In the genomic region with DNA sequence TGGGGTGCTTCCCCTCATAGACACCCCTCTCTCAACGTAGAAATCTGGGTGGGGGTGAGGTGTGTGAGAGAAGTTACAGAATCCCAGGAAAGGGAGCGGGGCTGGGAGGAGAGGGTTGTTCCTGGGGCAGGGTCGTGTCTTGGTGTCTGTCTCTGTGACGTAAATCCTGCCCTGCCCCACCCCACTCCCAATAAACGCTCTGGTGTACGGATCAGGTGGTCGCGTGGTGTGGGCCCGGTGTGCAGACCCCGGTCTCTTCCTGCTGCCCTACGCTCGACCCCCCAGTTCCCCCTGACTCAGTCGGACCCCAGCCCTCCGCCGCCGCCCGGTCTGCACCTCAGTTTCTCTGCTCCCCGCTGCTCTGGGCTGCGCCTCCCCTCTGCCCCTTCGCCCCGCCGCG, we compare ENCODE assay signal across 11 mouse cellular contexts. TPM values are rescaled to one million over a fixed set of nuclear protein-coding genes. Genes with fewer than 3 reads are reported as not detected.
DNase-seq lines count a peak whose midpoint lies in the region; ATAC-seq and TF ChIP-seq lines count a peak whose summit lies in the region.
"Had no signal": no experiment of that assay in that cellular context is flagged by ENCODE, and none has a peak within 500 bp of the region (broad histone marks: within the 10 kb centered on the region; RNA-seq: fewer than 3 reads in every experiment).

No protein-coding gene starts in this region.

- TF ChIP-seq CTCF in thymus, adult 2 months (IDR thresholded peaks at IDR 0.05; ENCODE audit: borderline replicate concordance, control insufficient read depth, extremely low read depth, insufficient read depth, low read length, poor library complexity) = no peak

- no peak for ATAC-seq in kidney, embryonic 14.5 days (ENCODE audit: low FRiP score, low TSS enrichment)
- ATAC-seq in embryonic facial prominence, embryonic 14.5 days (ENCODE audit: low read depth) = no peak
- ATAC-seq in hindbrain, embryonic 14.5 days (ENCODE audit: low FRiP score) = no peak
- no peak for ATAC-seq in midbrain, embryonic 16.5 days

- no peaks in the 10 kb centered on the region for H3K36me3 ChIP-seq in kidney, embryonic 14.5 days (ENCODE audit: control insufficient read depth, insufficient read depth, low read length)
- no peaks in the 10 kb centered on the region for H3K36me3 ChIP-seq in embryonic facial prominence, embryonic 14.5 days (ENCODE audit: control insufficient read depth, insufficient read depth, low read length)
- no peaks in the 10 kb centered on the region for H3K36me3 ChIP-seq in hindbrain, embryonic 14.5 days (replicated peaks; ENCODE audit: control insufficient read depth, insufficient read depth)
- no peaks in the 10 kb centered on the region for H3K36me3 ChIP-seq in midbrain, embryonic 16.5 days (ENCODE audit: control insufficient read depth, insufficient read depth, low read length)
- H3K36me3 ChIP-seq in thymus, adult 2 months (ENCODE audit: control insufficient read depth, insufficient read depth, low read length) = no peaks in the 10 kb centered on the region

- TF ChIP-seq POLR2A in thymus, adult 2 months (IDR thresholded peaks at IDR 0.05; ENCODE audit: control insufficient read depth, extremely low read depth, insufficient read depth, low read length, poor library complexity) = no peak

- no peak for DNase-seq in kidney, postnatal 4 days
- no peak for DNase-seq in embryonic facial prominence, embryonic 14.5 days (ENCODE audit: low spot score)
- no peak for DNase-seq in hindbrain, embryonic 14.5 days (ENCODE audit: low spot score)
- no peak for DNase-seq in urinary bladder, adult 18-20 months (ENCODE audit: low spot score in 2 of 2)
- no peak for DNase-seq in right cerebral cortex, postnatal 36 days (ENCODE audit: low spot score in 2 of 2)
- no peak for DNase-seq in thymus, adult 2 months
- DNase-seq: heart, postnatal 10 days had no signal

- H3K27ac ChIP-seq in kidney, embryonic 14.5 days (ENCODE audit: low read depth, low read length) = no peak overlapping the region
- no peak overlapping the region for H3K27ac ChIP-seq in embryonic facial prominence, embryonic 14.5 days (replicated peaks; ENCODE audit: low read depth, low read length)
- no peak overlapping the region for H3K27ac ChIP-seq in hindbrain, embryonic 14.5 days
- no peak overlapping the region for H3K27ac ChIP-seq in midbrain, embryonic 16.5 days (ENCODE audit: low read length)
- no peak overlapping the region for H3K27ac ChIP-seq in thymus, adult 2 months (ENCODE audit: control insufficient read depth, insufficient read depth, low read length)

- peaks cover 75% of the 10 kb centered on the region for H3K27me3 ChIP-seq in kidney, embryonic 14.5 days (ENCODE audit: control insufficient read depth, insufficient read depth, low read length)
- peaks cover 71% of the 10 kb centered on the region for H3K27me3 ChIP-seq in embryonic facial prominence, embryonic 14.5 days (replicated peaks; ENCODE audit: control insufficient read depth, insufficient read depth, low read length)
- H3K27me3 ChIP-seq in hindbrain, embryonic 14.5 days (ENCODE audit: control insufficient read depth, insufficient read depth, low read length) = peaks cover 83% of the 10 kb centered on the region
- peaks cover 69% of the 10 kb centered on the region for H3K27me3 ChIP-seq in midbrain, embryonic 16.5 days (ENCODE audit: control insufficient read depth, insufficient read depth, low read depth, low read length)
- peaks cover 35% of the 10 kb centered on the region for H3K27me3 ChIP-seq in thymus, adult 2 months (ENCODE audit: control insufficient read depth, insufficient read depth, low read length)

- H3K9me3 ChIP-seq in kidney, embryonic 14.5 days (ENCODE audit: control insufficient read depth, low read length) = no peaks in the 10 kb centered on the region; the same call in 1 of the 2 replicates
- no peaks in the 10 kb centered on the region for H3K9me3 ChIP-seq in embryonic facial prominence, embryonic 14.5 days (ENCODE audit: control insufficient read depth, low read length)
- no peaks in the 10 kb centered on the region for H3K9me3 ChIP-seq in hindbrain, embryonic 14.5 days (ENCODE audit: control insufficient read depth, low read length)
- no peaks in the 10 kb centered on the region for H3K9me3 ChIP-seq in midbrain, embryonic 16.5 days (replicated peaks; ENCODE audit: control insufficient read depth, low read length, poor library complexity, severe bottlenecking)

- H3K4me1 ChIP-seq in kidney, embryonic 14.5 days (ENCODE audit: control insufficient read depth, insufficient read depth, low read length) = peaks cover 5% of the 10 kb centered on the region; the same call in 1 of the 2 replicates
- no peaks in the 10 kb centered on the region for H3K4me1 ChIP-seq in embryonic facial prominence, embryonic 14.5 days (ENCODE audit: control insufficient read depth, insufficient read depth, low read length)
- H3K4me1 ChIP-seq in hindbrain, embryonic 14.5 days (replicated peaks; ENCODE audit: control insufficient read depth, insufficient read depth, low read length) = 0 out of 2 replicates have a peak, but pooled peaks cover 9% of the 10 kb centered on the region
- peaks cover 5% of the 10 kb centered on the region for H3K4me1 ChIP-seq in midbrain, embryonic 16.5 days (ENCODE audit: control insufficient read depth, insufficient read depth, low read length)
- no peaks in the 10 kb centered on the region for H3K4me1 ChIP-seq in thymus, adult 2 months (replicated peaks; ENCODE audit: control insufficient read depth, insufficient read depth, low read length)

- H3K9ac ChIP-seq in kidney, embryonic 14.5 days (ENCODE audit: low read depth, low read length) = 0 out of 2 replicates have a peak overlapping the region, but pooled peaks have one; percentile 7
- H3K9ac ChIP-seq in embryonic facial prominence, embryonic 14.5 days (ENCODE audit: low read depth, low read length) = peak overlapping the region; percentile 40; the same call in 1 of the 2 replicates
- no peak overlapping the region for H3K9ac ChIP-seq in hindbrain, embryonic 14.5 days
- H3K9ac ChIP-seq in midbrain, embryonic 16.5 days (ENCODE audit: low read depth, low read length) = no peak overlapping the region

- H3K4me2 ChIP-seq in kidney, embryonic 14.5 days (replicated peaks; ENCODE audit: low read depth, low read length) = peak overlapping the region; percentile 26
- H3K4me2 ChIP-seq in embryonic facial prominence, embryonic 14.5 days (ENCODE audit: low read depth, low read length) = peak overlapping the region; percentile 42
- H3K4me2 ChIP-seq in hindbrain, embryonic 14.5 days (replicated peaks) = peak overlapping the region; percentile 24
- H3K4me2 ChIP-seq in midbrain, embryonic 16.5 days (ENCODE audit: low read length) = peak overlapping the region; percentile 40

- H3K4me3 ChIP-seq in kidney, embryonic 14.5 days (ENCODE audit: low read length) = peak overlapping the region; percentile 21
- peak overlapping the region; percentile 13 for H3K4me3 ChIP-seq in embryonic facial prominence, embryonic 14.5 days (ENCODE audit: low read depth, low read length)
- H3K4me3 ChIP-seq in hindbrain, embryonic 14.5 days (replicated peaks; ENCODE audit: low read length) = no peak overlapping the region
- H3K4me3 ChIP-seq in midbrain, embryonic 16.5 days (ENCODE audit: low read depth, low read length) = peak overlapping the region; percentile 17
- no peak overlapping the region for H3K4me3 ChIP-seq in thymus, adult 2 months (ENCODE audit: control insufficient read depth, insufficient read depth, low read length)

- 3% methylated on average over 19 of the region's 23 CpGs for WGBS in kidney, embryonic 14.5 days
- 2% methylated on average over 20 of the region's 23 CpGs for WGBS in embryonic facial prominence, embryonic 14.5 days
- WGBS in hindbrain, embryonic 14.5 days = under 1% methylated on average over 23 of the region's 23 CpGs
- 3% methylated on average over 23 of the region's 23 CpGs for WGBS in midbrain, embryonic 16.5 days
- 11% methylated on average over 23 of the region's 23 CpGs for WGBS in thymus, adult 2 months

RNA-seq across cellular contexts. Expression of a gene that starts 3.4 kb away (rescaled TPM):
- not detected in 2 replicates for polyA plus RNA-seq in kidney, embryonic 14.5 days (2014; fragmentation: Nextera tagmentation; extraction: Ambion mirVana)
- 5.8 and 6.1 TPM in 2 replicates for polyA plus RNA-seq in embryonic facial prominence, embryonic 14.5 days (2014; fragmentation: Nextera tagmentation; extraction: Ambion mirVana)
- not detected in 2 replicates for polyA plus RNA-seq in hindbrain, embryonic 14.5 days (2014; fragmentation: Nextera tagmentation; extraction: Ambion mirVana)
- not detected in 2 replicates for polyA plus RNA-seq in midbrain, embryonic 16.5 days (2015; fragmentation: Nextera tagmentation; extraction: Ambion mirVana)
- 0.09 and 0.11 TPM in 2 replicates for polyA plus RNA-seq in thymus, adult 2 months (2012; rRNA removed)
- polyA plus RNA-seq: liver, adult 2 months; urinary bladder, adult 2 months had no signal

RNA-seq across cellular contexts. Expression of a gene that starts 4.9 kb away (rescaled TPM):
- polyA plus RNA-seq in kidney, embryonic 14.5 days (2014; fragmentation: Nextera tagmentation; extraction: Ambion mirVana) = not detected in 2 replicates
- polyA plus RNA-seq in embryonic facial prominence, embryonic 14.5 days (2014; fragmentation: Nextera tagmentation; extraction: Ambion mirVana) = not detected in 2 replicates
- polyA plus RNA-seq in hindbrain, embryonic 14.5 days (2014; fragmentation: Nextera tagmentation; extraction: Ambion mirVana) = 0.83 TPM in 1 of 2 replicates, not detected in the other
- 1.1 and 1.2 TPM in 2 replicates for polyA plus RNA-seq in midbrain, embryonic 16.5 days (2015; fragmentation: Nextera tagmentation; extraction: Ambion mirVana)
- polyA plus RNA-seq in thymus, adult 2 months (2012; rRNA removed) = not detected in 2 replicates
- polyA plus RNA-seq: liver, adult 2 months; urinary bladder, adult 2 months had no signal

RNA-seq across cellular contexts. Expression of a gene that starts 12.2 kb away (rescaled TPM):
- polyA plus RNA-seq in kidney, embryonic 14.5 days (2014; fragmentation: Nextera tagmentation; extraction: Ambion mirVana) = 0.10 and 0.28 TPM in 2 replicates
- polyA plus RNA-seq in embryonic facial prominence, embryonic 14.5 days (2014; fragmentation: Nextera tagmentation; extraction: Ambion mirVana) = 0.87 and 1.3 TPM in 2 replicates
- 0.47 and 0.48 TPM in 2 replicates for polyA plus RNA-seq in hindbrain, embryonic 14.5 days (2014; fragmentation: Nextera tagmentation; extraction: Ambion mirVana)
- 0.55 and 1.1 TPM in 2 replicates for polyA plus RNA-seq in midbrain, embryonic 16.5 days (2015; fragmentation: Nextera tagmentation; extraction: Ambion mirVana)
- polyA plus RNA-seq in thymus, adult 2 months (2012; rRNA removed) = 1.2 and 2.0 TPM in 2 replicates
- polyA plus RNA-seq: liver, adult 2 months had no signal

RNA-seq across cellular contexts. Expression of a gene that starts 21.5 kb away (rescaled TPM):
- polyA plus RNA-seq in kidney, embryonic 14.5 days (2014; fragmentation: Nextera tagmentation; extraction: Ambion mirVana) = 46.6 and 58.0 TPM in 2 replicates
- 36.8 and 39.4 TPM in 2 replicates for polyA plus RNA-seq in embryonic facial prominence, embryonic 14.5 days (2014; fragmentation: Nextera tagmentation; extraction: Ambion mirVana)
- polyA plus RNA-seq in hindbrain, embryonic 14.5 days (2014; fragmentation: Nextera tagmentation; extraction: Ambion mirVana) = 16.0 and 21.3 TPM in 2 replicates
- polyA plus RNA-seq in midbrain, embryonic 16.5 days (2015; fragmentation: Nextera tagmentation; extraction: Ambion mirVana) = 13.7 and 18.2 TPM in 2 replicates
- 97.2 and 101 TPM in 2 replicates for polyA plus RNA-seq in thymus, adult 2 months (2012; rRNA removed)

RNA-seq across cellular contexts. Expression of a gene that starts 21.8 kb away (rescaled TPM):
- polyA plus RNA-seq in kidney, embryonic 14.5 days (2014; fragmentation: Nextera tagmentation; extraction: Ambion mirVana) = 101 and 110 TPM in 2 replicates
- polyA plus RNA-seq in embryonic facial prominence, embryonic 14.5 days (2014; fragmentation: Nextera tagmentation; extraction: Ambion mirVana) = 80.3 and 88.8 TPM in 2 replicates
- 91.0 and 93.5 TPM in 2 replicates for polyA plus RNA-seq in hindbrain, embryonic 14.5 days (2014; fragmentation: Nextera tagmentation; extraction: Ambion mirVana)
- 89.9 and 91.9 TPM in 2 replicates for polyA plus RNA-seq in midbrain, embryonic 16.5 days (2015; fragmentation: Nextera tagmentation; extraction: Ambion mirVana)
- polyA plus RNA-seq in thymus, adult 2 months (2012; rRNA removed) = 72.5 and 78.7 TPM in 2 replicates

Comparison
In these comparisons a context has a peak if more than half of its experiments do, and no peak if none do; other contexts are left out.
1. H3K4me3 ChIP-seq: peak in kidney, embryonic 14.5 days (single experiment), embryonic facial prominence, embryonic 14.5 days (single experiment) and midbrain, embryonic 16.5 days (single experiment); none in hindbrain, embryonic 14.5 days (single experiment) and thymus, adult 2 months (single experiment).
2. H3K9ac ChIP-seq: peak in kidney, embryonic 14.5 days (single experiment) and embryonic facial prominence, embryonic 14.5 days (single experiment); none in hindbrain, embryonic 14.5 days (single experiment) and midbrain, embryonic 16.5 days (single experiment).
3. Peak in every context shown above with its lines, with median percentiles within 50 percentile points of each other: H3K4me2 ChIP-seq.